Mouse (Mus musculus): ENCODE measurements around the gene Nr1d1.

DNA sequence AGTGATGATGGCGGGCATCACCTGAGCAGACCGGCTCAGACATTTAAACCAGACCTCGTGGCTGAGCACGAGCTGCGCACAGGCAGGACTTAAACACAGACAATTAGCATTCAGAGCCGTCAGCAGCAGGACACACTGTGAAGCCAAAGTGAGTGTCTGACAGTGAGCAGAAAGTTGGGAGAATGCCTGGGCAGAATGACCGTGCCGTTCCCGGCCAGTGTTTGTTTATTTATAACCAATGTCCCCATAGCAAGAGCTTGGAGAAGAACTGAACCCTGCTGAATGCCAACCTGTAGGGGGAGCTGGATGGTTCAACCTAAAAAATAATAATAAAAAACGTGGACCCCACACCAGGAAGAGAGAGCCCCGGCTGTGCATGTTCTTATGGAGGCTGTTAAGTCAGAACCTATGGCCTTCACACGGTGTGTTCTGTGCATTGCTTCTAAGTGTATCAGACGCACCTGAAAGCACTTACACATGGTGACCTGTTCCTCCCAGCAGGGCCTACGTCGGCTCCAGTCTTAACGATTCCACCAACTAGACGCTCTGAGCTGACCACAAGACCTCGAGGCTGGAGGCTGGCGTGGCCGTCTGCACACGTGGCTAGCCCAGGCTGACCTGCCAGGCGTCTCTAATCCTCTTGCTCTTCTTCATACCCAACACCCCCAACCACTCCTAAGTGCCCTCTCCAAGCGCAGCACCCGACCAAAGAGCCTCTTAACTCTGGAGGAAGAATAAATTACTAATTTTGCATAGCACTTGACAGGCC lies 53.5 kb downstream of the Nr1d1 start:
- no peak for TF ChIP-seq POLR2A (IDR thresholded peaks at IDR 0.05; ENCODE audit: control insufficient read depth in 1 of 2, insufficient read depth in 1 of 2, low read depth in 1 of 2, low read length in 2 of 2, poor library complexity in 1 of 2)
- peak in 2 of 3 experiments; percentile 3 to 41; a peak in 2 of 6 replicates for TF ChIP-seq CTCF (IDR thresholded peaks at IDR 0.05 in 2 of 3, conservative IDR thresholded peaks at IDR 0.05 in 1 of 3; ENCODE audit: control insufficient read depth in 1 of 3, insufficient read depth in 1 of 3, low read depth in 2 of 3, low read length in 3 of 3, poor library complexity in 1 of 3, severe bottlenecking in 1 of 3)
- no peak for TF ChIP-seq RCOR1 (IDR thresholded peaks at IDR 0.05; ENCODE audit: low read depth, low read length)
- TF ChIP-seq TAL1 (IDR thresholded peaks at IDR 0.05; ENCODE audit: low read length): no peak
- no peak for TF ChIP-seq RAD21 (IDR thresholded peaks at IDR 0.05; ENCODE audit: low read depth, low read length)
- no peak for TF ChIP-seq HCFC1 (IDR thresholded peaks at IDR 0.05; ENCODE audit: low read depth, low read length)
- no peak for TF ChIP-seq EP300 (IDR thresholded peaks at IDR 0.05; ENCODE audit: low read depth in 1 of 2, low read length in 2 of 2)
- no peak for TF ChIP-seq POLR2AphosphoS2 (IDR thresholded peaks at IDR 0.05; ENCODE audit: low read length)
- no peak for TF ChIP-seq TCF12 (IDR thresholded peaks at IDR 0.05; ENCODE audit: low read depth, low read length)

Data from MEL (cell line).